Mouse (Mus musculus): ENCODE measurements around the gene Ak6.

Ak6 gene

GRCm38 (mm10) chr13:100669291-100670022 is 18.7 kb downstream of the Ak6 start, which contains the start of gene Ccdc125:
Gene Ccdc125 (plus strand): TSS chr13:100669717.
- DNase-seq (ENCODE audit: low spot score): no peak

- no peak for DNase-seq (ENCODE audit: low spot score)
Measured at GRCm38 (mm10) chr13:100670181-100670741, 19.5 kb downstream of the Ak6 start.

GRCm38 (mm10) chr13:100675936-100676635 is 25.3 kb downstream of the Ak6 start:
- DNase-seq (ENCODE audit: low spot score): no peak

- DNase-seq (ENCODE audit: low spot score): no peak
Measured at GRCm38 (mm10) chr13:100681615-100682014, 30.8 kb downstream of the Ak6 start.

- no peak for DNase-seq (ENCODE audit: low spot score)
Measured at GRCm38 (mm10) chr13:100682837-100683236, 32.1 kb downstream of the Ak6 start.

- DNase-seq (ENCODE audit: low spot score): peak; percentile 44
Measured at GRCm38 (mm10) chr13:100684355-100684754, 33.6 kb downstream of the Ak6 start.

- DNase-seq (ENCODE audit: low spot score): no peak
Measured at GRCm38 (mm10) chr13:100687513-100687912, 36.7 kb downstream of the Ak6 start.

GRCm38 (mm10) chr13:100697541-100697940 is 46.8 kb downstream of the Ak6 start:
- DNase-seq (ENCODE audit: low spot score): no peak

- DNase-seq (ENCODE audit: low spot score): no peak
Measured at GRCm38 (mm10) chr13:100698866-100699265, 48.1 kb downstream of the Ak6 start.

- no peak for DNase-seq (ENCODE audit: low spot score)
Measured at GRCm38 (mm10) chr13:100703468-100703867, 52.7 kb downstream of the Ak6 start.

- no peak for DNase-seq (ENCODE audit: low spot score)
Measured at GRCm38 (mm10) chr13:100706206-100706605, 55.4 kb downstream of the Ak6 start.

- no peak for DNase-seq (ENCODE audit: low spot score)
Measured at GRCm38 (mm10) chr13:100715467-100715866, 64.7 kb downstream of the Ak6 start.

Data from c-Kit-positive CD71-positive TER-119-positive erythroid progenitor cells, embryonic 14.5 days (primary cell).